Mouse (Mus musculus) splenic B cell, adult 2 months (primary cell): ENCODE results near the gene As3mt.
"Not testable (repeated sequence)": the region's sequence is repeated elsewhere in the genome, so short reads cannot be mapped to it uniquely, and the experiment has no call there.

Experiments used
- DNase-seq: peaks from one replicate; pipeline ENCODE4 v3.0.0-alpha.2; 2011; ENCODE audit warnings: low read depth, low spot score
- H3K27me3 ChIP-seq: 2 replicates; pipeline ENCODE4 v1.6.1; 2012; ENCODE audit warnings: mild to moderate bottlenecking, low read length, moderate library complexity, mixed read lengths; ENCODE audit not compliant: control insufficient read depth, poor library complexity, insufficient read depth, severe bottlenecking
- H3K36me3 ChIP-seq: 2 replicates; pipeline ENCODE4 v1.6.1; 2012; ENCODE audit warnings: mild to moderate bottlenecking, low read length, moderate library complexity, mixed read lengths; ENCODE audit not compliant: control insufficient read depth, poor library complexity, insufficient read depth, severe bottlenecking

As3mt gene

DNA sequence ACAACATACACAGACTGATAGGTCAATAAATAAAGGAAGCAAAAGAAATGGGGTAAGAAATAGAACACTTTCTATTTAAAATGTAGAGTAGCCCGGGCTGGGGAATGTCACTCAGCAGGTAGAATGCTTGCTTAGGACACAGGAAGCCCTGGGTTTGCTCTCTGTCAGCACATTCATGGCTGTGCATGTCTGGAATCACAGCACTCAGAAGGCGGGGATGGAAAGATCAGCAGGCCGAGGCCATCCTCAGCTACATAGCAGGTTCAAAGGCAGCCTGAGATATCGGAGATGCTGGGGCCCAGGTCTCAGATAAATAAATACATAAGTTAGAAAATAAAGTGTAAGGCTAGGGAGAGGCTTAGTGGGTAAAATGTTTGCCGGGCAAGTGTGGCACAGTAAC is 45.0 kb downstream of the As3mt start:
- H3K27me3 ChIP-seq, result no peaks in the 10 kb centered on the region
- DNase-seq, result no peak

DNA sequence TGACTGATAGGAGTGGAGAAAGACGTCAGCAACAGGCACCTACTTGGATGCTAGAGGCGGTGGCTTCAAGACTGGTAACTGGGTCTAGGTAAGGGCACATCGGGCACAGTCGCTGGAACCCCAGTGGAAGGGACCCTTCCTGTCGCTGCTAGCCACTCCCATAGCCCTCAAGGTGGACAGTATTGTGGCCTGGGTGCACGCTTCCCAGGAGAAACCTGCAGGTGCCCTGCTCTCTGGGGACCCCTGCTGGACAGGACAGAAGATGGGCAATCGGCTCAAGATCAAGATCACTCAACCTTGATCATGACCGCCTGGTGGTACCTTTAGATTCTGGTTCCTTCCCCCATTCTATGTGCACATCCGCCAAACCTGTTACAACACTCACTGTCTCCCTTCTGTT is 47.8 kb downstream of the As3mt start:
- H3K27me3 ChIP-seq, result no peaks in the 10 kb centered on the region
- H3K36me3 ChIP-seq, result no peaks in the 10 kb centered on the region
- DNase-seq, result peak; percentile 55

More for the DNA sequence above, 45.0 kb downstream of the As3mt start:
- no peaks in the 10 kb centered on the region for H3K36me3 ChIP-seq

DNA sequence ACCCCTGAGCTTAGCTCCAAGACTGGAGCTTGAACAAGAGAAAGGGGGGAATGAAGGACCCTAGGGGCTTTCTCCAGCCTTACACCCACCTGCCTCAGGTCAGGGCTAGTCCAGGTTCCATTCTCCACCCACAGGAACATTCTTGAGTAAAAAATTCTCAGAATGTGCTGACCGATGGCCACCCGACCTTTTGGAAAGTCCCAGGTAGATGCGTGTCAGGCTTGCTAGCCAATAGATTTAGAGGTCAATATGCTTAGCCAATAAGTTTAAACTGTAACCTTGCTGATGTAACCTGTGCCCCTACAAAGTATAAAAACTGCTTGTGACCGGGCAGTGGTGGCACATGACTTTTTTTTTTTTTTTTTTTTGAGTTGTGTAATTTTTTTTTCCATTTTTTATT is 49.0 kb downstream of the As3mt start:
- H3K27me3 ChIP-seq, result no peaks in the 10 kb centered on the region
- DNase-seq, result no peak

DNA sequence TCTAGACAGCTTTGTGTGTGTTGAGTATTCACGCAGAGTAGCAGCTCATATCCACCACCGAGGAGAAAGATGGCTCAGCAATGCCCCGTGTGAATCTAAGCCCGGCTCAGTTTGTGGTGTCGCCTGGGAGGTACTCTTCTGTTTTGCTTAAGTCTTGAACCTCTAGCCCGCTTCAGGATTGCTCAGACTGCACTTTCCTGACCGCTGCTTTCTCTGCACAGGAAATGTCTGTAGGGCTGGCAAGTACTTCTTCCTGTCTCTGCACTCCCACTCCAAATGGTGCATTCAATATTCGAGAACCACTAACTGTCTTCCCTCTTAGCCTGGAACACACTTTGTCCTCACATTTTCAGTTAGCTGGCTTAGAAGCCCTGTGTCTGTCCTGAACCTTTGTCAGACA is 51.8 kb downstream of the As3mt start:
- DNase-seq, result peak; percentile 10
- Histone ChIP-seq H3K36me3 (no peaks in the 10 kb centered on the region), H3K27me3 (0 out of 2 replicates have a peak, but pooled peaks cover 2% of the 10 kb centered on the region)

More for the DNA sequence above, 49.0 kb downstream of the As3mt start:
- H3K36me3 ChIP-seq, result no peaks in the 10 kb centered on the region

DNA sequence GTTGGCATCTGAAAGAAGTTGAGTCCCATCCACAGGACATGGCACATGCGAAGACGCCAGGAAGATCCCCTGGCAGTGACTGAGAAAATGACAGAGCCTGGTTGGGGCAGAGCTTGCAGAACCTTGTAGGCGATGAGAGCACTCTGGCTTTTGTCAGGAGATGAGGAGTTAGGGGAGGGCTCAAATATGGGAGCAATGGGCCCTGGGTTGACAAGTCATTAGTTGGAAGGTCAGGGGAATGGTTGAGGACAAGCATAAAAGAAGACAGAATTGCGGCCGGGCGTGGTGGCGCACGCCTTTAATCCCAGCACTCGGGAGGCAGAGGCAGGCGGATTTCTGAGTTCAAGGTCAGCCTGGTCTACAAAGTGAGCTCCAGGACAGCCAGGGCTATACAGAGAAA is 52.7 kb downstream of the As3mt start:
- DNase-seq, H3K36me3 ChIP-seq: not testable (repeated sequence)

DNA sequence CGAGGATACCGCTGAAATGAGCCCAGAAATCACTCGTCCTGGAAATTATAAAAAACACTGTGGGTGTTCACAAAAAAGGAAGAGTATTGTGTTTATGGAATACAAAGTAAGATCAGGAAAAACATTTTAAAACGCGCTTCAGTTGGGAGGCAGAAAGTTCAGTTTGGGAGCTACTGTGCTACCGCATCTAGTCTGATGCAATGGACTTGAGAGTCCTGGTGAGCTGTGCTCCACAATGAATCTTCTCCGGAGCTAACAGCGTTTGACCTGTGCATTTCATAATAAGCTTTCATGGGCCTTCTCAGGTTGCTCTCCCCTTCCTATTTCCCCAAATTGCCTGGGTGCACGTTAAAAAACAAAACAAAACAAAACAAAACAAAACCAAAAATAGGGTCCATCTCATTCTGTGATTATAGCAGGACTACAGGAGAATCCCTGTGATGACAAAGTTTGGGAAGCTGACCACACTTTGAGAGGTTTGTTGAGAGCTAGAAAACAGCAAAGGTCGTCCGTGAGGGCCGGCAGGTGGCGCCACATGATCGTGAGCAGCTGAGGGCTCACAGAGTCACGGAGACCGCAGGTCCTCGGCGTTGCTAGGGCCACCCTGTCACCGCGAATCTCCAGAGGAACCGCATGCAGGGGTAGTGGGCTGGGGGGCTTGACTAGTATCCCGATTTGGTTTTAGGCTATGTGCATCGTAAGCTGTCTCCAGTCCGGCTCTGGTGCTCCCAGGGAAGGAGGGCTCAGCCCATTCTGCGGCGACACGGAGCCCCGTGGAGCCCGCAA is 53.3 kb downstream of the As3mt start:
- peak; percentile 93 for DNase-seq
- Histone ChIP-seq H3K27me3 (0 out of 2 replicates have a peak, but pooled peaks cover 2% of the 10 kb centered on the region), H3K36me3 (no peaks in the 10 kb centered on the region)

More for the DNA sequence above, 52.7 kb downstream of the As3mt start:
- not testable (repeated sequence) for H3K27me3 ChIP-seq

DNA sequence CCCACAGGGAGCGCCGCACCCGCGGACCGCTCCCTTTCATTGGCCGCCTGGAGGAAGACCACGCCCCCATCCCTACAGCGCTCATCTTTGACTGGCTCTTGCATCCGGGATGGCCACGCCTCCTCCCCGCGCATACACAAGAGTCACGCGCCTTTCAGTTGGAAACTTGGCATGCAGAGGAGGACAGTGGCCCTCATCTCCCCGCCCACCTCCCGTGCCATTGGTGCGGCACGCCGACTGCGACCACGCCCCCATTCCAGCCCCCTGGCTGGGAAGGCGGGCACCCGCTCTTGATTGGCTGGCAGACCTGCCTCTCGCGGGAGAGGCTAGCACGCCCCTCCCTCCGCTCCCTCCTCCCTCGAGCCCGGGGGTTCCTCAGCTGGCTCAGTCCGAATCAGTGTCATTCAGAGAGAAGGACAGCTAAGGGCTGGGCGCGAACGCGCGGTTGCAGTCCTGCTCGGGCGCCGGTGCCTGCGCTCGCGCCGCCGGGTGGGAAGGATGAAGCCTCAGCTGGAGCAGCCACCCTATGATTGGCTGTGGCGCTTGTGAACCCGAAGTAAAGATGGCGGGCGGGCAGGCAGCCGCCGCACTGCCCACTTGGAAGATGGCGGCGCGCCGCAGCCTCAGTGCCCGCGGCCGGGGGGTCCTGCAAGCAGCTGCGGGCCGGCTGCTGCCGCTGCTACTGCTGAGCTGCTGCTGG is 54.1 kb downstream of the As3mt start, which contains the start of gene Cnnm2:
Gene Cnnm2, plus strand, starts transcription at position 350 of the 700 bp plus-strand sequence.
- 0 out of 2 replicates have a peak, but pooled peaks cover 2% of the 10 kb centered on the region for H3K27me3 ChIP-seq
- peak; percentile 100 for DNase-seq
- no peaks in the 10 kb centered on the region for H3K36me3 ChIP-seq

DNA sequence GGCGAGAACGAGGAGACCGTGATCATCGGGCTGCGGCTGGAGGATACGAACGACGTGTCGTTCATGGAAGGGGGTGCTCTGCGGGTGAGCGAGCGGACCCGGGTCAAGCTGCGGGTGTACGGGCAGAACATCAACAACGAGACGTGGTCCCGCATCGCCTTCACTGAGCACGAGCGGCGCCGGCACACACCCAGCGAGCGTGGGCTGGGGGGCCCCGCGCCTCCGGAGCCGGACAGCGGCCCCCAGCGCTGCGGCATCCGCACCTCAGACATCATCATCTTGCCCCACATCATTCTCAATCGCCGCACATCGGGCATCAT is 54.7 kb downstream of the As3mt start:
- no peak for DNase-seq
- 0 out of 2 replicates have a peak, but pooled peaks cover 2% of the 10 kb centered on the region for H3K27me3 ChIP-seq
- no peaks in the 10 kb centered on the region for H3K36me3 ChIP-seq

DNA sequence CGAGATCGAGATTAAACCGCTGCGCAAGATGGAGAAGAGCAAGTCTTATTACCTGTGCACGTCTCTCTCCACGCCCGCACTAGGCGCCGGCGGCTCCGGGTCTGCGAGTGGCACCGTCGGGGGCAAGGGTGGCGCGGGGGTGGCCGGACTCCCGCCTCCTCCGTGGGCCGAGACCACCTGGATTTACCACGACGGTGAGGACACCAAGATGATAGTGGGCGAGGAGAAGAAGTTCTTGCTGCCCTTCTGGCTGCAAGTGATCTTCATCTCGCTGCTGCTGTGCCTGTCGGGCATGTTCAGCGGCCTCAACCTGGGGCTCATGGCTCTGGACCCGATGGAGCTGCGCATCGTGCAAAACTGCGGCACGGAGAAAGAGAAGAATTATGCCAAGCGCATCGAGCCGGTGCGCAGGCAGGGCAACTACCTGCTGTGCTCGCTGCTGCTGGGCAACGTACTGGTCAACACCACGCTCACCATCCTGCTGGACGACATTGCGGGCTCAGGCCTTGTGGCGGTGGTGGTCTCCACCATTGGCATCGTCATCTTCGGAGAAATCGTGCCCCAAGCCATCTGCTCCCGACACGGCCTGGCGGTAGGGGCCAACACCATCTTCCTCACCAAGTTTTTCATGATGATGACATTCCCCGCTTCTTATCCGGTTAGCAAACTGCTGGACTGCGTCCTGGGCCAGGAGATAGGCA is 55.2 kb downstream of the As3mt start:
- Histone ChIP-seq H3K27me3 (0 out of 2 replicates have a peak, but pooled peaks cover 2% of the 10 kb centered on the region), H3K36me3 (no peaks in the 10 kb centered on the region)
- DNase-seq, result peak; percentile 32

DNA sequence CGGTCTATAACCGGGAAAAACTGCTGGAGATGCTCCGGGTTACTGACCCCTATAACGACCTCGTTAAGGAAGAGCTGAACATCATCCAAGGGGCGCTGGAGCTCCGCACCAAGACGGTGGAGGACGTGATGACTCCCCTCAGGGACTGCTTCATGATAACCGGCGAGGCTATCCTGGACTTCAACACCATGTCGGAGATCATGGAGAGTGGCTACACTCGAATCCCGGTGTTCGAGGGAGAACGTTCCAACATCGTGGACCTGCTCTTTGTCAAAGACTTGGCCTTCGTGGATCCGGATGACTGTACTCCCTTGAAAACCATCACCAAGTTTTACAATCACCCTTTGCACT is 55.7 kb downstream of the As3mt start:
- Histone ChIP-seq H3K36me3 (no peaks in the 10 kb centered on the region), H3K27me3 (0 out of 2 replicates have a peak, but pooled peaks cover 2% of the 10 kb centered on the region)
- DNase-seq, result peak; percentile 11

DNA sequence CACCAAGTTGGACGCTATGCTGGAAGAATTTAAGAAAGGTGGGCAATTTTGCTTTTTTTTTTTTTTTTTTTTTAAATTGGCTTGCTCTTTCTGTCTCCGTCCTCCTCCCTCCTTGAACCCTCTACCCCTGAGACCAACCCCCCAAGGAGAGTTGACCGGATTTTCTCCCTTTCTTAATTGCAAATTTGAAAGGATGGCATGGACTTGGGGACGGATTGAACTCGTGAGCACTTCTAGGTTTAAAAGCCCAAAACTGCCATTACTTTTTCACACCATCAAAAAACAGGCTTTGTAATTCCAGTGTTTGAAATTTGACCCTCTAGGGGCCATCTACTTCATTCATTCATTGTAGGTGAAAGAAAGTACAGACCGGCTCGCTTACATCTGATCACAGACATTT is 56.1 kb downstream of the As3mt start:
- no peaks in the 10 kb centered on the region for H3K36me3 ChIP-seq
- DNase-seq, result no peak
- 0 out of 2 replicates have a peak, but pooled peaks cover 2% of the 10 kb centered on the region for H3K27me3 ChIP-seq

DNA sequence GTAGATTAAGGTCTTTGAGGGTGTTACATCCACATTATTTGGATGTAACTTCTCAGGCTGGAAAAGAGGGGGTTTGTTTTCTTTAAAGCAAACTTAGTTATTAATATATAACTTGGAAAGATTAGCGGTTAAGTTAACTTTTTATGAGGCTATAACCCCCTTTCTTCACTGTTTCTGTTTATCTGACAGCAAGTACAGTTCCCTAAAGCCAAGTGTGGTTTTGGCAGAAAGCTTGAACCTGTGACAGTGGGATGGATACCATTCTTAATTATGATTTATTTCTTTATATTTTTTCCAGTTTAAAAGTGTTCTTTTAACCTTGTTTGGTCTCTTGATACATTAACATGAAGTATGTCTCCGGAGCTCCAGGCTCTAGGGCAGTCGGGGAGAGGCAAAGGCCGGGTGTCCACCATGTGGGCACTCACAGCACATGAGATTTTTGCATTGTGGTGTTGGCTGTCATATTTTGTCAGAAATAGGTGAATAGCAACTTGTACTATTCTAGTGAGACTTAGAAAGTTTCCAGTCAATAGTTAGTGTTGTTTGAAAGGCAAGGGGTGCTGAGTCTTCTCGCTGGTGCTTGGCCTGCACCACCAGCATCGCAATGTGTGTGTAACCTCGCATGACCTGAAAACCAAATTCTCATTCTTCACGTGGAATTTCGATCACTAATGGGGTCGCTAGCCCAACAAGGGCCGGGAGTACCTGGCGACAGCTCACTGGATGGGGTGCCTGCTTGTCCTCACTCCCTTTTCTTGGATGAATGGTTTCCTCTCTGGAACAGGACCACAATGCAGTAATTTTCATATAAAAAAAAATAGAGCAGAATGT is 56.9 kb downstream of the As3mt start:
- DNase-seq, result no peak
- peaks cover 2% of the 10 kb centered on the region; the same call in 1 of the 2 replicates for H3K27me3 ChIP-seq

DNA sequence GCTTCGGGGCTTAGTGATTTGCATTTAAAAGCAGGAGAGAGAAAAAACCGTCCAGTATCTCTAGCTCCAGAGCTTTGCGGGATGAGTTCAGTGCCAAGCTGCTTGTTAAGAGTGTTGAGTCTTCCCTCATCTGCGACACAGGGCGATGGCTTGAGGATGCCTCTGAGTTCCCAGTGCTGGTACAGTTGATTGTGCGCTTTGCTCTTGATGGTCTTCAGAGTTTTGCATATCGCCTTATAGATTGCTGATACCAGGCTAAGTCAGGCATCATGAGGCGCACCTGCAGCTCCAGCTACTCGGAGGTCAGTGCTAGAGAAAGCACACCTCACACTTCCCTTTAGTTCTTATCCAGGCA is 57.5 kb downstream of the As3mt start:
- no peak for DNase-seq
- Histone ChIP-seq H3K36me3 (no peaks in the 10 kb centered on the region), H3K27me3 (peaks cover 2% of the 10 kb centered on the region; the same call in 1 of the 2 replicates)

More for the DNA sequence above, 56.9 kb downstream of the As3mt start:
- no peaks in the 10 kb centered on the region for H3K36me3 ChIP-seq

DNA sequence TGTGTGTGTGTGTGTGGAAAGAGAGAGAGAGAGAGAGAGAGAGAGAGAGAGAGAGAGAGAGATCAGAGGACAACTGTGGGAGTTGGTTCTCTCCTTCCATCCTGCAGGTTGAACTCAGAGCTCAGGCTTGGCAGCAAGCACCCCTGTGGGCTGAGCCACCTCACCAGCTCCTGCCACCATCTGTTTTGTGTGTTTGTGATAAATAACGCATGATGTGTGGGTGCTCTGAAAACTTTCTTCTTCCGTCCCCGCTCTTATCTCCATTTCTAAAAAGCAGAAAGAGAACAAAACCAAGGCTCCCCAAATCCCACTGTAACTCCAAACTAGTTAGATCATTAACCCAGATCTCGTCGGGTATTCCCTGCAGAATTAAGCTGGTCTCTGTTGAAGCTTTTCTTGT is 58.9 kb downstream of the As3mt start:
- H3K27me3 ChIP-seq, result peaks cover 2% of the 10 kb centered on the region; the same call in 1 of the 2 replicates
- DNase-seq, result no peak
- no peaks in the 10 kb centered on the region for H3K36me3 ChIP-seq
